Mouse (Mus musculus) macrophage (primary cell): ENCODE measurements around the gene Prl8a2. TPM values are rescaled to one million over a fixed set of nuclear protein-coding genes. Genes with fewer than 3 reads are reported as not detected.

ENCODE experiments used
- H3K27ac ChIP-seq: fragments of 350-480 bp; formaldehyde crosslinking; 2 replicates; pipeline ENCODE4 v1.9.0; 2021
- H3K36me3 ChIP-seq: fragments of 350-480 bp; formaldehyde crosslinking; 2 replicates; pipeline ENCODE4 v1.9.0; 2021; ENCODE audit errors: inconsistent target
- H3K4me3 ChIP-seq: fragments of 350-480 bp; formaldehyde crosslinking; 2 replicates; pipeline ENCODE4 v1.9.0; 2021; ENCODE audit errors: inconsistent target
- H3K79me2 ChIP-seq: fragments of 350-480 bp; formaldehyde crosslinking; 2 replicates; pipeline ENCODE4 v1.9.0; 2021; ENCODE audit errors: inconsistent target
- WGBS: methylation state at CpG from one replicate; pipeline ENCODE4 v1.1.7; 2026; ENCODE audit warnings: inconsistent platforms; ENCODE audit not compliant: missing documents; 5-methylcytosine and 5-hydroxymethylcytosine counted together
- polyA plus RNA-seq: library from polyadenylated mRNA; stranded (reverse); fragments of 250-400 nt; gene quantifications from 3 replicates; pipeline ENCODE4 v1.2.4, GENCODE M21; 2018; ENCODE audit warnings: inconsistent platforms
- total RNA-seq, 78 experiments: library from RNA; depleted of rRNA; stranded (reverse); fragments of 250-400 nt; gene quantifications; 1 replicate in 9 of 78; 2 replicates in 24 of 78; 3 replicates in 43 of 78; 4 replicates in 2 of 78; pipeline ENCODE4 v1.2.4; 2018; ENCODE audit warnings: inconsistent platforms in 56 of 78

Prl8a2 gene
- total RNA-seq (2018; cell fraction: chromatin; rRNA removed): not detected
- not detected for total RNA-seq (2018; cell fraction: cytosol; rRNA removed)
- total RNA-seq (2018; cell fraction: nucleus; rRNA removed): not detected
- not detected in 3 replicates for polyA plus RNA-seq

DNA sequence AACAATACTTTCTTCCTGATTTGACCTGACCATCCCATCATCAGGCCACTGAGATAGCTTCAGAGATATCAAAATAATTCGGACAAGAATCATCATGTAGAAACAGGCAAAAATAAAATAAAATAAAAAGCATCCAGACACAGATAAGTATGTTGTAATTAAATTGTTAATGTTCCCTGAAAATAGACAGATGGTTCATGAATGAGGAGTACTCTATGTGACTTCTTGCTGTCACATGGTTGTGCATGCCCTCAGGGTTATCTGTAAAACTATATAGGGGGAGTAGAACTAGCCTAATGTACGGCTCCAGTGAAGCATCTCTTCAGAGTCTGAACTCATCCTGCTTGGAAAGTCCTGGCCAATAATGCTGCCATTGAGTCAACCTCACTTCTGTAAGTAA is at the start of gene Prl8a2:
Gene Prl8a2 (plus strand): TSS at position 301 of the 400 bp plus-strand sequence.
- WGBS: 70% methylated on average over 2 of the region's 2 CpGs
- no peak within 1 kb of the TSS for H3K4me3 ChIP-seq
- H3K79me2 ChIP-seq: no peaks in the 10 kb centered on the region
- no peaks in the 10 kb centered on the region for H3K36me3 ChIP-seq
- H3K27ac ChIP-seq: no peak within 1 kb of the TSS

DNA sequence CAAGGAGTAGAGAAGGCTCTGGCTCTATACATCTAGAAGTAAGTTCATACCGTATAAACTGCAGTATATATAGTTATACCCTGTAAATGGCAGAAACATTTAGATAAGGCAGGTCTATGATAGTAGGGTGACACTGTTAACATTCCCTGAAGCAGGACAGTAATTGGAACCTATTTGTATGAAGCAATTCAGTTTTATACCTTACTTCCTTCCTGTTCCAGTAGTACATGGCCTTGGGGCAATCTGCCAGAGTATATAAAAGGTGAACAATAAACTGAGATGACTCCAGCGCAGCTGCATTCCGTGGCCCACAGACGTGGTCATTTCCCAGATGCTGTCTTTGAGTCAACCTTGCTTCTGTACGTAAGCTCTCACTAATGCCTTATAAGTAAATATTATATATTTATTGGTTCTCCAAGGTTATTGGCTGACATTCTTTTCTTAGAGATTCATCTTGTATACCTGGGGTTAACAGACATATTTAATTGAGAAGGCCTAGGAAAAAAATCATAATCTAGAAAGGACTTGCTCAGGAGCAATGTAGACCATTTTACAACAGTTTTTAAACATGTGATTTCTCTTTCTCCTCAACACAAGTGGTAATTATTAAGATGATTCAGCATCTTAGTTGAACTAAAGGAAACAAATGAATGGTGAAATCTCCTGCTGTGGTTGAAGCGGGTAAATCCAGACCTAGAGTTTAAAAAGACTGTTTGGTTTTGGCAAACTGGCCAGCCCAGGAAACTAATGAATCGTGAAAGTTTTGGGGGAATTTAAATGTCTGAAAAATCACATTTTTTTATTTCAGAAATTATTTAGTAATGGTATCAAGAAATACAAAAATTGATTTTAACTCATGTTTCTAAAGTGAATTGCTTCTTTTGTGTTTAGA is 32.9 kb upstream of the Prl8a2 start, which contains the start of gene Prl6a1:
Gene Prl6a1 (plus strand): TSS at position 294 of the 892 bp plus-strand sequence.
- WGBS: 64% methylated on average over 7 of the region's 7 CpGs
- Histone ChIP-seq H3K27ac (no peak within 1 kb of the TSS), H3K36me3 (no peaks in the 10 kb centered on the region), H3K4me3 (no peak within 1 kb of the TSS), H3K79me2 (no peaks in the 10 kb centered on the region)

DNA sequence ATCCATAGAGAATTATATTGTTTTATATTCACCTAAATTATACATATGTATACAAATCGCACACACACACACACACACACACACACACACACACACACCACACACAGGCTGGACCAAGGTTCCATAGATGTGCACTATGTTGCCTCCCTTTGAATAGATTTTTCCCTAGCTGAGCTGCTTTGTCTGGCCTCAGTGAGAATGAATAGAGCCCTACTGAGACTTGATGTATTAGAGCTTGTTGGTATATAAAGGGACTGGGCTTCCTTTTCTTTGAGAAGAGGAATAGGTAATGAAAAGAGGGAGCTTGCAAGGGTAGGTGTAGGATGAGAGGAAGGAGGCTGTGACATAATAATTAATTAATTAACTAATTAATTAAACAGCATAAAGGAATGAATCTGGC is 10.5 kb upstream of the Prl8a2 start:
- Histone ChIP-seq H3K4me3 (no peak overlapping the region), H3K79me2 (no peaks in the 10 kb centered on the region), H3K27ac (no peak overlapping the region), H3K36me3 (no peaks in the 10 kb centered on the region)
- no CpG with 5 or more reads among the region's 1 CpGs for WGBS

DNA sequence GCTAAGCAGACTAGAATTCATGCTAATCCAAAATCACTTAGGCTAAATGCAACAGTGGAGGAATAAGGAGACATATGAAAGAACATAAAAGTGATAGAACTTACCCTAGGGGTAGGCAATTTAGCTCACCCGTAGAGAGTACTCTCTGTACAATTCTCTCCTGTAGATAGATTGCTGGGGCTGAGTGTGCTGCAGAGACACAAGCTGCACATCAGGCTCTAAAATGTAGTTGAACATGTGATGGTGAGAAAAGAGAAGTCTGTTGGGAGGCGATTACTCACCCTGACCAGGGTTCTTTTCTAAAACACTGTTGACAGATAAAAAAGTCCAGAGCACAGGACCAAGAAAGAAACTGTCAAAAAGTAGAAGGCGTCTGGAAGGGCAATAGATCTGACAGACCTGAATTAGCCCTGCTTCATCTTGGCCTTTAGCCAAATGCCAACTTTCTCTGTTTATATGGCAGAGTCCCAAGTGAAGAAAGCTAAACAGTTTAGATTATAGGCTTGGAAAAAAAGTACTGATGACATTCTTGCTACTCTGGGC is 2.7 kb upstream of the Prl8a2 start:
- Histone ChIP-seq H3K79me2 (no peaks in the 10 kb centered on the region), H3K27ac (no peak overlapping the region), H3K36me3 (no peaks in the 10 kb centered on the region), H3K4me3 (no peak overlapping the region)
- WGBS: 80% methylated on average over 3 of the region's 3 CpGs

DNA sequence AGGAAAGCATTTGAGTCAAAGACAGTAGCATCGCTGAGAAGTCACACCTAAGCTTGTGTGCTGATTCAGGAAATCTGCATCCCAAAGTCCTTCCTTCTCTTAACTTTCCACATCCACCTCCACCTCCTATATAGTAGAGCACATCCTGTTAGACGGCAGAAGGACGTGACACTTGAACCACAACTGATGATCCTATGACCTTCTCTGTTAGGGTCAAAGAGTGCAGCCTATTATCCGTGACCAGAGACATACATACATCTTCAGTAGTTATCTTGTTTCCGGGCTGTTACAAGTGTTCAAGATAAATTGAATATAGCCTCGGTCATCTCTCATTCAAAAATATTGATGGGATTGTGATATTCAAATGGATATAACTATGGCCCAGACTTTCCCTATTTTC is 45.3 kb downstream of the Prl8a2 start, which contains the start of gene Prl2b1:
Gene Prl2b1 (minus strand): TSS at position 101 of the 400 bp plus-strand sequence.
- WGBS: 86% methylated on average over 6 of the region's 6 CpGs
- Histone ChIP-seq H3K79me2 (no peaks in the 10 kb centered on the region), H3K27ac (no peak within 1 kb of the TSS), H3K36me3 (no peaks in the 10 kb centered on the region), H3K4me3 (no peak within 1 kb of the TSS)

DNA sequence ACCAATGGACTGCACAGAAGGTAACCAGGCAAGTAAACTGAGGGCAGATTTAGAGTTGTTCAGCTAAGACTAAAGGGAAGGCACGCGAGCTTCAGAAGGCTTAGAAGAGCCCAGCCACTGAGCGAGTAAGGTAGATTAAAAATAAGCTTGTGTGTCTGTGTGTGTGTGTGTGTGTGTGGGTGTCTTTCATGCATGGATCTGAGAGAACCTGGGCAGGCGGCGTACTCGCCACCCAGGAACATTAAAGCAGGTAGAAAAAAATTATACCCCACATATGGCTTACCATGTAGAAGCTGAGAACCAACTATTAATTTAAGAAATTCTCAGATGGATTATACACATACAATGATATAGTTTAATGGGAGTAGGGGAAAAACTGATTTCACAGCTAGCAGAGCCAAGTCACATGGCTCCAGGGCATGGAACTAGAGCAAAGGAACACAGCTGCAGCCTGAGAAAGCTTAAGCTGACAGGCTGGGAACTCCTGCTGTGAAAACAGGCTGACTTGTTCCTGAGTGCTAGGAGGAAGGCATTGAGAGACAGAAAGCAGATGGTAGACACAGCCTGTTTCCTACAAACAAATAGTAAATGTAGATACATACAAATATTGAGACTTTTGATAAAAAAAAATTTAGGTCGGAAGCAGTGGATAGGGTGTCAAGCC is 53.7 kb downstream of the Prl8a2 start:
- Histone ChIP-seq H3K4me3 (no peak overlapping the region), H3K36me3 (no peaks in the 10 kb centered on the region), H3K27ac (no peak overlapping the region), H3K79me2 (no peaks in the 10 kb centered on the region)
- 91% methylated on average over 4 of the region's 7 CpGs for WGBS

Other genes with a start within 250 kb of the Prl8a2 start
- not detected in 3 replicates for gene Prl3d2, start 224.0 kb upstream of the Prl8a2 start, polyA plus RNA-seq
- not detected in 3 replicates for gene Prl3d3, start 188.9 kb upstream of the Prl8a2 start, polyA plus RNA-seq
- not detected in 3 replicates for gene Prl3c1, start 149.0 kb upstream of the Prl8a2 start, polyA plus RNA-seq
- not detected in 3 replicates for gene Prl3b1, start 103.8 kb upstream of the Prl8a2 start, polyA plus RNA-seq
- gene Prl3a1, start 86.2 kb upstream of the Prl8a2 start, polyA plus RNA-seq: not detected in 3 replicates
- gene Prl6a1, start 33.0 kb upstream of the Prl8a2 start, polyA plus RNA-seq: not detected in 3 replicates
- gene Prl2b1, start 45.2 kb downstream of the Prl8a2 start, polyA plus RNA-seq: not detected in 3 replicates
- not detected in 3 replicates for gene Prl8a6, start 93.0 kb downstream of the Prl8a2 start, polyA plus RNA-seq
- gene Prl8a8, start 167.5 kb downstream of the Prl8a2 start, polyA plus RNA-seq: not detected in 3 replicates
- gene Prl8a9, start 218.9 kb downstream of the Prl8a2 start, polyA plus RNA-seq: not detected in 3 replicates
- not detected in 3 replicates for gene Prl8a1, start 236.5 kb downstream of the Prl8a2 start, polyA plus RNA-seq